Mouse (Mus musculus): ENCODE data around the gene Sall1.

GRCm38 (mm10) chr8:89037536-89038236 lies 6.3 kb downstream of the Sall1 start:
- TF ChIP-seq POLR2A (IDR thresholded peaks at IDR 0.05; ENCODE audit: insufficient read depth, low read length), result no peak
- no peak for TF ChIP-seq EP300 (IDR thresholded peaks at IDR 0.05; ENCODE audit: insufficient read depth, low read depth, low read length)

Data from ES-Bruce4 (cell line).